Mouse (Mus musculus): ENCODE measurements around the gene Wdsub1. TPM values are rescaled to one million over a fixed set of nuclear protein-coding genes. Genes with fewer than 3 reads are reported as not detected.
A peak's percentile ranks its signal among the peaks of the same experiment; 100 is the strongest.

Gene Wdsub1
- total and polyA plus RNA-seq, 2 experiments, result 7.7 to 23.7 TPM

GRCm38 (mm10) chr2:59830151-59830550 is 52.2 kb downstream of the Wdsub1 start:
- Histone ChIP-seq H3K79me2 (ENCODE audit: control insufficient read depth, insufficient read depth, low read length) (no peaks in the 10 kb centered on the region), H3K4me1 (ENCODE audit: control insufficient read depth, insufficient read depth, low read length) (0 out of 2 replicates have a peak, but pooled peaks cover 3% of the 10 kb centered on the region), H3K9ac (ENCODE audit: low read depth, low read length) (no peak overlapping the region), H3K27me3 (ENCODE audit: control insufficient read depth, insufficient read depth, low read length) (no peaks in the 10 kb centered on the region), H3K36me3 (ENCODE audit: control insufficient read depth, insufficient read depth, low read length) (peaks cover 5% of the 10 kb centered on the region; the same call in 1 of the 2 replicates), H3K27ac (replicated peaks; ENCODE audit: insufficient read depth, low read depth, low read length) (no peak overlapping the region), H3K4me3 (ENCODE audit: insufficient read depth, low read depth, low read length) (no peak overlapping the region)
- TF ChIP-seq POLR2A (IDR thresholded peaks at IDR 0.05; ENCODE audit: extremely low read depth, insufficient read depth, low read length) (no peak), CTCF (IDR thresholded peaks at IDR 0.05; ENCODE audit: low read depth, low read length) (peak; percentile 50)
- DNase-seq (ENCODE audit: extremely low read depth, low read depth, low spot score), result no peak
- 67% methylated on average over 9 of the region's 9 CpGs for WGBS

- Histone ChIP-seq H3K27ac (replicated peaks; ENCODE audit: insufficient read depth, low read depth, low read length) (peak overlapping the region; percentile 53), H3K4me3 (ENCODE audit: insufficient read depth, low read depth, low read length) (no peak overlapping the region), H3K36me3 (ENCODE audit: control insufficient read depth, insufficient read depth, low read length) (peaks cover 2% of the 10 kb centered on the region; the same call in 1 of the 2 replicates), H3K9ac (ENCODE audit: low read depth, low read length) (no peak overlapping the region), H3K4me1 (ENCODE audit: control insufficient read depth, insufficient read depth, low read length) (0 out of 2 replicates have a peak, but pooled peaks cover 3% of the 10 kb centered on the region), H3K79me2 (ENCODE audit: control insufficient read depth, insufficient read depth, low read length) (no peaks in the 10 kb centered on the region), H3K27me3 (ENCODE audit: control insufficient read depth, insufficient read depth, low read length) (no peaks in the 10 kb centered on the region)
- no peak for DNase-seq (ENCODE audit: extremely low read depth, low read depth, low spot score)
- TF ChIP-seq CTCF (IDR thresholded peaks at IDR 0.05; ENCODE audit: low read depth, low read length) (no peak), POLR2A (IDR thresholded peaks at IDR 0.05; ENCODE audit: extremely low read depth, insufficient read depth, low read length) (no peak)
- 90% methylated on average over 7 of the region's 7 CpGs for WGBS
Observed at GRCm38 (mm10) chr2:59829718-59830117, 52.7 kb downstream of the Wdsub1 start.

GRCm38 (mm10) chr2:59828777-59829508 is 53.4 kb downstream of the Wdsub1 start:
- WGBS, result 70% methylated on average over 14 of the region's 14 CpGs
- Histone ChIP-seq H3K27ac (replicated peaks; ENCODE audit: insufficient read depth, low read depth, low read length) (peak overlapping the region; percentile 53), H3K4me1 (ENCODE audit: control insufficient read depth, insufficient read depth, low read length) (0 out of 2 replicates have a peak, but pooled peaks cover 3% of the 10 kb centered on the region), H3K36me3 (ENCODE audit: control insufficient read depth, insufficient read depth, low read length) (0 out of 2 replicates have a peak, but pooled peaks cover 2% of the 10 kb centered on the region), H3K79me2 (ENCODE audit: control insufficient read depth, insufficient read depth, low read length) (no peaks in the 10 kb centered on the region), H3K9ac (ENCODE audit: low read depth, low read length) (no peak overlapping the region), H3K4me3 (ENCODE audit: insufficient read depth, low read depth, low read length) (no peak overlapping the region), H3K27me3 (ENCODE audit: control insufficient read depth, insufficient read depth, low read length) (no peaks in the 10 kb centered on the region)
- no peak for TF ChIP-seq POLR2A (IDR thresholded peaks at IDR 0.05; ENCODE audit: extremely low read depth, insufficient read depth, low read length)
- DNase-seq (ENCODE audit: extremely low read depth, low read depth, low spot score), result peak; percentile 47

- H3K27ac ChIP-seq (replicated peaks; ENCODE audit: insufficient read depth, low read depth, low read length), result no peak overlapping the region
- WGBS, result 75% methylated on average over 11 of the region's 11 CpGs
- H3K79me2 ChIP-seq (ENCODE audit: control insufficient read depth, insufficient read depth, low read length), result no peaks in the 10 kb centered on the region
- H3K27me3 ChIP-seq (ENCODE audit: control insufficient read depth, insufficient read depth, low read length), result no peaks in the 10 kb centered on the region
- no peak for TF ChIP-seq POLR2A (IDR thresholded peaks at IDR 0.05; ENCODE audit: extremely low read depth, insufficient read depth, low read length)
- TF ChIP-seq CTCF (IDR thresholded peaks at IDR 0.05; ENCODE audit: low read depth, low read length), result no peak
- 0 out of 2 replicates have a peak, but pooled peaks cover 3% of the 10 kb centered on the region for H3K4me1 ChIP-seq (ENCODE audit: control insufficient read depth, insufficient read depth, low read length)
- DNase-seq (ENCODE audit: extremely low read depth, low read depth, low spot score), result no peak
- no peaks in the 10 kb centered on the region for H3K36me3 ChIP-seq (ENCODE audit: control insufficient read depth, insufficient read depth, low read length)
- no peak overlapping the region for H3K9ac ChIP-seq (ENCODE audit: low read depth, low read length)
- no peak overlapping the region for H3K4me3 ChIP-seq (ENCODE audit: insufficient read depth, low read depth, low read length)
Observed at GRCm38 (mm10) chr2:59828103-59828655, 54.2 kb downstream of the Wdsub1 start.

GRCm38 (mm10) chr2:59825380-59825779 is 57.0 kb downstream of the Wdsub1 start:
- H3K79me2 ChIP-seq (ENCODE audit: control insufficient read depth, insufficient read depth, low read length), result no peaks in the 10 kb centered on the region
- TF ChIP-seq CTCF (IDR thresholded peaks at IDR 0.05; ENCODE audit: low read depth, low read length) (no peak), POLR2A (IDR thresholded peaks at IDR 0.05; ENCODE audit: extremely low read depth, insufficient read depth, low read length) (no peak)
- no peak for DNase-seq (ENCODE audit: extremely low read depth, low read depth, low spot score)
- no peak overlapping the region for H3K4me3 ChIP-seq (ENCODE audit: insufficient read depth, low read depth, low read length)
- H3K27me3 ChIP-seq (ENCODE audit: control insufficient read depth, insufficient read depth, low read length), result no peaks in the 10 kb centered on the region
- H3K9ac ChIP-seq (ENCODE audit: low read depth, low read length), result no peak overlapping the region
- 85% methylated on average over 4 of the region's 4 CpGs for WGBS
- 0 out of 2 replicates have a peak, but pooled peaks cover under 1% of the 10 kb centered on the region for H3K4me1 ChIP-seq (ENCODE audit: control insufficient read depth, insufficient read depth, low read length)
- H3K36me3 ChIP-seq (ENCODE audit: control insufficient read depth, insufficient read depth, low read length), result peaks cover 4% of the 10 kb centered on the region; the same call in 1 of the 2 replicates
- H3K27ac ChIP-seq (replicated peaks; ENCODE audit: insufficient read depth, low read depth, low read length), result no peak overlapping the region

GRCm38 (mm10) chr2:59824289-59824688 is 58.1 kb downstream of the Wdsub1 start:
- Histone ChIP-seq H3K36me3 (ENCODE audit: control insufficient read depth, insufficient read depth, low read length) (peaks cover 7% of the 10 kb centered on the region; the same call in 1 of the 2 replicates), H3K79me2 (ENCODE audit: control insufficient read depth, insufficient read depth, low read length) (no peaks in the 10 kb centered on the region), H3K4me3 (ENCODE audit: insufficient read depth, low read depth, low read length) (no peak overlapping the region), H3K27me3 (ENCODE audit: control insufficient read depth, insufficient read depth, low read length) (no peaks in the 10 kb centered on the region), H3K4me1 (ENCODE audit: control insufficient read depth, insufficient read depth, low read length) (no peaks in the 10 kb centered on the region), H3K9ac (ENCODE audit: low read depth, low read length) (no peak overlapping the region), H3K27ac (replicated peaks; ENCODE audit: insufficient read depth, low read depth, low read length) (no peak overlapping the region)
- TF ChIP-seq POLR2A (IDR thresholded peaks at IDR 0.05; ENCODE audit: extremely low read depth, insufficient read depth, low read length), result no peak
- no peak for TF ChIP-seq CTCF (IDR thresholded peaks at IDR 0.05; ENCODE audit: low read depth, low read length)
- DNase-seq (ENCODE audit: extremely low read depth, low read depth, low spot score), result no peak
- 83% methylated on average over 8 of the region's 8 CpGs for WGBS
